Mouse (Mus musculus): ENCODE measurements around the gene Snx29.

GRCm38 (mm10) chr16:11388085-11388484, 65.4 kb downstream of the Snx29 start:
- no peak for TF ChIP-seq POLR2A (IDR thresholded peaks at IDR 0.05; ENCODE audit: borderline replicate concordance, extremely low read depth, insufficient read depth, insufficient read length, poor library complexity, severe bottlenecking)
- TF ChIP-seq CTCF (IDR thresholded peaks at IDR 0.05; ENCODE audit: borderline replicate concordance, extremely low read depth, insufficient read depth, insufficient read length) = no peak
